Mouse (Mus musculus) kidney, embryonic 14.5 days (tissue): ENCODE measurements around the gene Cfap221. TPM values are rescaled to one million over a fixed set of nuclear protein-coding genes. Genes with fewer than 3 reads are reported as not detected.
A peak's percentile ranks its signal among the peaks of the same experiment; 100 is the strongest.

Experiments used
- ATAC-seq: fragments of 200-750 bp; cut with Nextera tagmentation; 2 replicates; pipeline ENCODE4 v1.8.0; 2017; ENCODE audit warnings: moderate number of reproducible peaks, mild to moderate bottlenecking, moderate TSS enrichment, moderate library complexity; ENCODE audit not compliant: low FRiP score, low TSS enrichment
- H3K27ac ChIP-seq: fragments of 300-500 bp; sonication (generic); 2 replicates; pipeline ENCODE4 v1.5.1; 2014; ENCODE audit warnings: low read depth, mild to moderate bottlenecking, low read length, moderate library complexity, mixed read lengths
- H3K27me3 ChIP-seq: fragments of 300-500 bp; sonication (generic); 2 replicates; pipeline ENCODE4 v1.6.1; 2014; ENCODE audit warnings: mild to moderate bottlenecking, low read length; ENCODE audit not compliant: control insufficient read depth, insufficient read depth
- H3K36me3 ChIP-seq: fragments of 300-500 bp; sonication (generic); 2 replicates; pipeline ENCODE4 v1.6.1; 2014; ENCODE audit warnings: low read length, mixed read lengths; ENCODE audit not compliant: control insufficient read depth, insufficient read depth
- H3K4me1 ChIP-seq: fragments of 300-500 bp; sonication (generic); 2 replicates; pipeline ENCODE4 v1.6.1; 2014; ENCODE audit warnings: low read length, mixed read lengths; ENCODE audit not compliant: control insufficient read depth, insufficient read depth
- H3K4me2 ChIP-seq: fragments of 300-500 bp; sonication (generic); replicated peaks from 2 replicates; pipeline ENCODE4 v1.6.1; 2014; ENCODE audit warnings: low read depth, mild to moderate bottlenecking, low read length
- H3K4me3 ChIP-seq: fragments of 300-500 bp; sonication (generic); 2 replicates; pipeline ENCODE4 v1.5.1; 2014; ENCODE audit warnings: mild to moderate bottlenecking, low read length
- H3K9ac ChIP-seq: fragments of 300-500 bp; sonication (generic); 2 replicates; pipeline ENCODE4 v1.6.1; 2014; ENCODE audit warnings: low read depth, mild to moderate bottlenecking, low read length, moderate library complexity
- H3K9me3 ChIP-seq: fragments of 300-500 bp; sonication (generic); 2 replicates; pipeline ENCODE4 v1.6.1; 2016; ENCODE audit warnings: low read length; ENCODE audit not compliant: control insufficient read depth
- WGBS: fragments of 180-500 bp; shearing (Covaris S2); extraction: QIAGEN DNeasy Blood & Tissue Kit; methylation state at CpG from one replicate; pipeline ENCODE4 v1.1.7; 2014; 5-methylcytosine and 5-hydroxymethylcytosine counted together
- polyA plus RNA-seq: library from polyadenylated mRNA; unstranded; fragments of >200 nt; fragmentation: Nextera tagmentation; extraction: Ambion mirVana; gene quantifications from 2 replicates; pipeline ENCODE4 v1.2.1, GENCODE M21; 2014

Cfap221 gene
- polyA plus RNA-seq, 1 experiment from 2014 or later: 0.35 TPM

- Histone ChIP-seq H3K4me1 (no peaks in the 10 kb centered on the region), H3K9me3 (no peaks in the 10 kb centered on the region), H3K27me3 (no peaks in the 10 kb centered on the region), H3K9ac (no peak overlapping the region), H3K27ac (no peak overlapping the region), H3K36me3 (no peaks in the 10 kb centered on the region), H3K4me2 (no peak overlapping the region), H3K4me3 (no peak overlapping the region)
- ATAC-seq: no peak
- WGBS: 81% methylated on average over 4 of the region's 4 CpGs
These were observed 65.4 kb downstream of the Cfap221 start for GRCm38 (mm10) chr1:119931421-119932150.

- H3K36me3 ChIP-seq: no peaks in the 10 kb centered on the region
- H3K4me1 ChIP-seq: no peaks in the 10 kb centered on the region
- no peak overlapping the region for H3K27ac ChIP-seq
- H3K4me3 ChIP-seq: no peak overlapping the region
- ATAC-seq: no peak
- no peaks in the 10 kb centered on the region for H3K9me3 ChIP-seq
- 61% methylated on average over 1 of the region's 1 CpGs for WGBS
- H3K9ac ChIP-seq: no peak overlapping the region
- no peak overlapping the region for H3K4me2 ChIP-seq
- H3K27me3 ChIP-seq: no peaks in the 10 kb centered on the region
These were observed 67.3 kb downstream of the Cfap221 start for GRCm38 (mm10) chr1:119929715-119930114.

GRCm38 (mm10) chr1:119919299-119919698, 77.7 kb downstream of the Cfap221 start:
- Histone ChIP-seq H3K27me3 (no peaks in the 10 kb centered on the region), H3K4me1 (no peaks in the 10 kb centered on the region), H3K4me3 (no peak overlapping the region), H3K36me3 (no peaks in the 10 kb centered on the region), H3K9me3 (no peaks in the 10 kb centered on the region), H3K27ac (no peak overlapping the region), H3K4me2 (no peak overlapping the region), H3K9ac (no peak overlapping the region)
- no peak for ATAC-seq
- WGBS: 59% methylated on average over 4 of the region's 4 CpGs

GRCm38 (mm10) chr1:119916823-119917371, 80.1 kb downstream of the Cfap221 start:
- WGBS: 84% methylated on average over 5 of the region's 5 CpGs
- H3K27ac ChIP-seq: no peak overlapping the region
- no peak for ATAC-seq

GRCm38 (mm10) chr1:119912953-119913814, 83.8 kb downstream of the Cfap221 start, which contains the start of gene Tmem177:
Tmem177 (minus strand) TSS chr1:119913208.
- whole genome bisulfite sequencing: 12% methylated on average over 42 of the region's 42 CpGs
- ATAC-seq: peak; percentile 96
- Histone ChIP-seq H3K27me3 (no peaks in the 10 kb centered on the region), H3K9ac (peak within 1 kb of the TSS; percentile 55; the same call in 1 of the 2 replicates), H3K9me3 (no peaks in the 10 kb centered on the region), H3K4me3 (peak within 1 kb of the TSS; percentile 52), H3K36me3 (no peaks in the 10 kb centered on the region), H3K4me2 (peak within 1 kb of the TSS; percentile 63), H3K4me1 (no peaks in the 10 kb centered on the region), H3K27ac (no peak within 1 kb of the TSS)

More at GRCm38 (mm10) chr1:119916823-119917371, 80.1 kb downstream of the Cfap221 start:
- H3K4me1 ChIP-seq: no peaks in the 10 kb centered on the region
- H3K4me2 ChIP-seq: no peak overlapping the region
- no peak overlapping the region for H3K9ac ChIP-seq
- H3K36me3 ChIP-seq: no peaks in the 10 kb centered on the region
- H3K9me3 ChIP-seq: no peaks in the 10 kb centered on the region
- no peaks in the 10 kb centered on the region for H3K27me3 ChIP-seq
- no peak overlapping the region for H3K4me3 ChIP-seq

- Histone ChIP-seq H3K4me3 (no peak overlapping the region), H3K36me3 (no peaks in the 10 kb centered on the region), H3K9ac (no peak overlapping the region), H3K9me3 (no peaks in the 10 kb centered on the region), H3K27me3 (no peaks in the 10 kb centered on the region), H3K27ac (no peak overlapping the region), H3K4me1 (no peaks in the 10 kb centered on the region), H3K4me2 (no peak overlapping the region)
- 51% methylated on average over 2 of the region's 2 CpGs for WGBS
- ATAC-seq: no peak
These were observed 89.8 kb downstream of the Cfap221 start for GRCm38 (mm10) chr1:119907206-119907748.

GRCm38 (mm10) chr1:119903231-119903620, 93.8 kb downstream of the Cfap221 start:
- WGBS: 31% methylated on average over 6 of the region's 6 CpGs
- ATAC-seq: no peak
- no peak overlapping the region for H3K4me2 ChIP-seq

GRCm38 (mm10) chr1:119902551-119903230, 94.3 kb downstream of the Cfap221 start:
- Histone ChIP-seq H3K9me3 (no peaks in the 10 kb centered on the region), H3K27ac (no peak overlapping the region), H3K4me3 (no peak overlapping the region), H3K4me1 (no peaks in the 10 kb centered on the region), H3K27me3 (no peaks in the 10 kb centered on the region), H3K9ac (no peak overlapping the region), H3K4me2 (no peak overlapping the region), H3K36me3 (no peaks in the 10 kb centered on the region)
- WGBS: 69% methylated on average over 8 of the region's 8 CpGs
- no peak for ATAC-seq

More at GRCm38 (mm10) chr1:119903231-119903620, 93.8 kb downstream of the Cfap221 start:
- Histone ChIP-seq H3K9me3 (no peaks in the 10 kb centered on the region), H3K4me1 (no peaks in the 10 kb centered on the region), H3K36me3 (no peaks in the 10 kb centered on the region), H3K27ac (no peak overlapping the region), H3K27me3 (no peaks in the 10 kb centered on the region), H3K4me3 (no peak overlapping the region), H3K9ac (no peak overlapping the region)
